ENCODE assay signal across 17 mouse cellular contexts in the genomic region with DNA sequence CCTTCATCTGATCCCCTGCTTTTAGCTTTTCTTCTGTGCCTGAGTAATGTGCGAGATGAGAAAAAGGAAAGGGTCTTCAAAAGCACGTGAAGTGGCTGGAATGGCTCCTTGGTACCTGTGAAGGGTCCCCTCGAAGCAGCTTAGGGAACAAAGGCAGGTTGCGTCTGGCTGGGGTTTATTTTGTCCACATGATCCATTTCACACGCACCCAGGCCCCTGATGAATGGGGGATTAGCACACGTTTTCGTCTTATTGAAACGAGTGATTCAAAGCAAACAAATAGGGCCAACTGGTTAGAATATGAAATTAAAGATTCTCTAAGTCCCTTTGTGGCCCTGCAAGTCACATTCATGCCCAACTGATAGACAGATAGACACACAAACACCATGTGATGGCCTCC.
DNase-seq lines count a peak whose midpoint lies in the region; ATAC-seq and TF ChIP-seq lines count a peak whose summit lies in the region.
"Had no signal": no experiment of that assay in that cellular context is flagged by ENCODE, and none has a peak within 500 bp of the region (broad histone marks: within the 10 kb centered on the region; RNA-seq: fewer than 3 reads in every experiment).

No protein-coding gene starts in this region.

- no peak overlapping the region for H3K4me3 ChIP-seq in forebrain, embryonic 10.5 days
- no peak overlapping the region for H3K4me3 ChIP-seq in forebrain, embryonic 16.5 days (replicated peaks; ENCODE audit: low read length)
- H3K4me3 ChIP-seq in forebrain, embryonic 12.5 days (replicated peaks), result no peak overlapping the region
- H3K4me3 ChIP-seq in forebrain, postnatal 0 days (ENCODE audit: low read depth, low read length), result no peak overlapping the region
- no peak overlapping the region for H3K4me3 ChIP-seq in midbrain, embryonic 11.5 days (ENCODE audit: low read depth, low read length)
- no peak overlapping the region for H3K4me3 ChIP-seq in midbrain, embryonic 15.5 days
- H3K4me3 ChIP-seq in heart, adult 2 months, result no peak overlapping the region
- H3K4me3 ChIP-seq: embryonic facial prominence, embryonic 12.5 days had no signal

- peak; percentile 21 for DNase-seq in forebrain, embryonic 10.5 days (ENCODE audit: extremely low spot score, low spot score)
- DNase-seq in forebrain, postnatal 0 days, result no peak
- DNase-seq in midbrain, embryonic 11.5 days (ENCODE audit: low spot score, missing footprints), result peak; percentile 85
- peak; percentile 49 for DNase-seq in brain, embryonic 14.5 days (ENCODE audit: low read depth)
- no peak for DNase-seq in heart, adult 2 months
- DNase-seq: adrenal gland, adult 2 months; adrenal gland, postnatal 10 days; adrenal gland, postnatal 25 days; cerebellum, adult 11-12 months; cerebellum, adult 2 months; cerebellum, adult 9-10 months; cerebellum, postnatal 10 days; cerebellum, postnatal 25 days had no signal

- H3K9ac ChIP-seq in forebrain, embryonic 16.5 days (replicated peaks; ENCODE audit: low read depth, low read length), result no peak overlapping the region
- H3K9ac ChIP-seq in forebrain, embryonic 12.5 days, result no peak overlapping the region
- no peak overlapping the region for H3K9ac ChIP-seq in forebrain, postnatal 0 days
- no peak overlapping the region for H3K9ac ChIP-seq in midbrain, embryonic 11.5 days (ENCODE audit: low read length)
- no peak overlapping the region for H3K9ac ChIP-seq in midbrain, embryonic 15.5 days
- no peak overlapping the region for H3K9ac ChIP-seq in heart, adult 2 months (ENCODE audit: low read depth, low read length)
- H3K9ac ChIP-seq: embryonic facial prominence, embryonic 12.5 days had no signal

- H3K27ac ChIP-seq in forebrain, embryonic 10.5 days, result no peak overlapping the region
- no peak overlapping the region for H3K27ac ChIP-seq in forebrain, embryonic 16.5 days (ENCODE audit: low read length)
- no peak overlapping the region for H3K27ac ChIP-seq in forebrain, embryonic 12.5 days
- H3K27ac ChIP-seq in forebrain, postnatal 0 days (ENCODE audit: low read depth, low read length), result no peak overlapping the region
- no peak overlapping the region for H3K27ac ChIP-seq in midbrain, embryonic 11.5 days (ENCODE audit: low read depth, low read length)
- no peak overlapping the region for H3K27ac ChIP-seq in midbrain, embryonic 15.5 days
- H3K27ac ChIP-seq in heart, adult 2 months, result no peak overlapping the region
- H3K27ac ChIP-seq: embryonic facial prominence, embryonic 12.5 days had no signal

- no peak for ATAC-seq in forebrain, embryonic 16.5 days
- peak; percentile 51; the same call in 1 of the 2 replicates for ATAC-seq in forebrain, embryonic 12.5 days (ENCODE audit: low FRiP score)
- ATAC-seq in forebrain, postnatal 0 days, result no peak
- ATAC-seq in midbrain, embryonic 11.5 days (ENCODE audit: low FRiP score), result no peak
- ATAC-seq in midbrain, embryonic 15.5 days (replicated peaks), result no peak

- TF ChIP-seq POLR2A in brain, embryonic 14.5 days (IDR thresholded peaks at IDR 0.05; ENCODE audit: borderline replicate concordance, extremely low read depth, insufficient read depth, insufficient read length, poor library complexity, severe bottlenecking), result no peak
- TF ChIP-seq POLR2A in heart, adult 2 months (IDR thresholded peaks at IDR 0.05; ENCODE audit: insufficient read depth, low read depth, low read length), result no peak

- peaks cover 19% of the 10 kb centered on the region for H3K4me1 ChIP-seq in forebrain, embryonic 10.5 days
- H3K4me1 ChIP-seq in forebrain, embryonic 16.5 days (replicated peaks; ENCODE audit: control insufficient read depth, insufficient read depth, low read length), result no peaks in the 10 kb centered on the region
- peaks cover 6% of the 10 kb centered on the region for H3K4me1 ChIP-seq in forebrain, embryonic 12.5 days
- no peaks in the 10 kb centered on the region for H3K4me1 ChIP-seq in forebrain, postnatal 0 days (ENCODE audit: insufficient read depth)
- H3K4me1 ChIP-seq in midbrain, embryonic 11.5 days (ENCODE audit: control insufficient read depth, insufficient read depth, low read length), result peaks cover 5% of the 10 kb centered on the region
- H3K4me1 ChIP-seq in midbrain, embryonic 15.5 days, result no peaks in the 10 kb centered on the region
- H3K4me1 ChIP-seq in heart, adult 2 months (ENCODE audit: control insufficient read depth, insufficient read depth, low read length), result no peaks in the 10 kb centered on the region
- H3K4me1 ChIP-seq: embryonic facial prominence, embryonic 12.5 days had no signal

- intact Hi-C loops in heart, adult 2 months (cut with DNase I), result no loop called here

- H3K27me3 ChIP-seq in forebrain, embryonic 10.5 days (ENCODE audit: poor library complexity, severe bottlenecking), result peaks cover 19% of the 10 kb centered on the region; the same call in 1 of the 2 replicates
- H3K27me3 ChIP-seq in forebrain, embryonic 16.5 days (replicated peaks; ENCODE audit: control insufficient read depth, insufficient read depth, low read length), result no peaks in the 10 kb centered on the region
- 0 out of 2 replicates have a peak, but pooled peaks cover 5% of the 10 kb centered on the region for H3K27me3 ChIP-seq in forebrain, embryonic 12.5 days
- H3K27me3 ChIP-seq in forebrain, postnatal 0 days (ENCODE audit: insufficient read depth, low read length), result no peaks in the 10 kb centered on the region; the same call in 1 of the 2 replicates
- no peaks in the 10 kb centered on the region for H3K27me3 ChIP-seq in midbrain, embryonic 11.5 days (ENCODE audit: control insufficient read depth, insufficient read depth, low read length)
- no peaks in the 10 kb centered on the region for H3K27me3 ChIP-seq in midbrain, embryonic 15.5 days (replicated peaks)
- H3K27me3 ChIP-seq in heart, adult 2 months (ENCODE audit: control insufficient read depth, insufficient read depth, low read length), result no peaks in the 10 kb centered on the region
- H3K27me3 ChIP-seq: embryonic facial prominence, embryonic 12.5 days had no signal

- WGBS in forebrain, embryonic 10.5 days, result 29% methylated on average over 8 of the region's 8 CpGs
- WGBS in forebrain, embryonic 16.5 days, result 6% methylated on average over 8 of the region's 8 CpGs
- WGBS in forebrain, embryonic 12.5 days, result 12% methylated on average over 8 of the region's 8 CpGs
- 9% methylated on average over 8 of the region's 8 CpGs for WGBS in forebrain, postnatal 0 days
- 27% methylated on average over 8 of the region's 8 CpGs for WGBS in midbrain, embryonic 11.5 days
- WGBS in midbrain, embryonic 15.5 days, result 19% methylated on average over 8 of the region's 8 CpGs
- 72% methylated on average over 8 of the region's 8 CpGs for WGBS in heart, adult 2 months

- no peak for TF ChIP-seq EP300 in heart, adult 2 months (IDR thresholded peaks at IDR 0.05; ENCODE audit: insufficient read depth, low read depth, low read length)

- no peak for TF ChIP-seq CTCF in forebrain, postnatal 0 days (IDR thresholded peaks at IDR 0.05; ENCODE audit: low read depth)
- no peak for TF ChIP-seq CTCF in brain, embryonic 14.5 days (IDR thresholded peaks at IDR 0.05; ENCODE audit: borderline replicate concordance, extremely low read depth, insufficient read depth, insufficient read length)
- TF ChIP-seq CTCF in heart, adult 2 months (IDR thresholded peaks at IDR 0.05), result no peak

- H3K79me2 ChIP-seq in heart, adult 2 months (replicated peaks; ENCODE audit: control insufficient read depth, insufficient read depth, low read length), result no peaks in the 10 kb centered on the region

- no peak overlapping the region for H3K4me2 ChIP-seq in forebrain, embryonic 16.5 days (ENCODE audit: low read length)
- H3K4me2 ChIP-seq in forebrain, embryonic 12.5 days, result no peak overlapping the region
- H3K4me2 ChIP-seq in forebrain, postnatal 0 days (ENCODE audit: low read depth), result no peak overlapping the region
- no peak overlapping the region for H3K4me2 ChIP-seq in midbrain, embryonic 11.5 days
- H3K4me2 ChIP-seq in midbrain, embryonic 15.5 days, result no peak overlapping the region
- H3K4me2 ChIP-seq: embryonic facial prominence, embryonic 12.5 days had no signal

- H3K36me3 ChIP-seq in forebrain, embryonic 10.5 days (replicated peaks), result no peaks in the 10 kb centered on the region
- no peaks in the 10 kb centered on the region for H3K36me3 ChIP-seq in forebrain, embryonic 16.5 days (ENCODE audit: control insufficient read depth, insufficient read depth)
- no peaks in the 10 kb centered on the region for H3K36me3 ChIP-seq in forebrain, embryonic 12.5 days (replicated peaks)
- no peaks in the 10 kb centered on the region for H3K36me3 ChIP-seq in forebrain, postnatal 0 days (ENCODE audit: insufficient read depth)
- no peaks in the 10 kb centered on the region for H3K36me3 ChIP-seq in midbrain, embryonic 11.5 days (ENCODE audit: control insufficient read depth, insufficient read depth, low read length)
- H3K36me3 ChIP-seq in midbrain, embryonic 15.5 days (replicated peaks), result no peaks in the 10 kb centered on the region
- no peaks in the 10 kb centered on the region for H3K36me3 ChIP-seq in heart, adult 2 months (ENCODE audit: control insufficient read depth, insufficient read depth, low read length)
- H3K36me3 ChIP-seq: embryonic facial prominence, embryonic 12.5 days had no signal

- no peaks in the 10 kb centered on the region for H3K9me3 ChIP-seq in forebrain, embryonic 10.5 days
- no peaks in the 10 kb centered on the region for H3K9me3 ChIP-seq in forebrain, embryonic 16.5 days (ENCODE audit: control insufficient read depth, low read length)
- H3K9me3 ChIP-seq in forebrain, embryonic 12.5 days, result no peaks in the 10 kb centered on the region
- no peaks in the 10 kb centered on the region for H3K9me3 ChIP-seq in forebrain, postnatal 0 days (ENCODE audit: low read length)
- H3K9me3 ChIP-seq in midbrain, embryonic 11.5 days (ENCODE audit: control insufficient read depth, low read length), result no peaks in the 10 kb centered on the region
- H3K9me3 ChIP-seq in midbrain, embryonic 15.5 days, result no peaks in the 10 kb centered on the region
- H3K9me3 ChIP-seq: embryonic facial prominence, embryonic 12.5 days had no signal

Comparison
In these comparisons a context has a peak if more than half of its experiments do, and no peak if none do; other contexts are left out.
1. DNase-seq: peak in forebrain, embryonic 10.5 days (single experiment), midbrain, embryonic 11.5 days (single experiment) and brain, embryonic 14.5 days (single experiment); none in forebrain, postnatal 0 days (single experiment) and heart, adult 2 months (0 of 2).